Mouse (Mus musculus): ENCODE data around the gene Cage1. TPM values are rescaled to one million over a fixed set of nuclear protein-coding genes. Genes with fewer than 3 reads are reported as not detected.

Cage1 gene
- polyA plus RNA-seq, 2 experiments: 0.57 to 1.3 TPM

DNA sequence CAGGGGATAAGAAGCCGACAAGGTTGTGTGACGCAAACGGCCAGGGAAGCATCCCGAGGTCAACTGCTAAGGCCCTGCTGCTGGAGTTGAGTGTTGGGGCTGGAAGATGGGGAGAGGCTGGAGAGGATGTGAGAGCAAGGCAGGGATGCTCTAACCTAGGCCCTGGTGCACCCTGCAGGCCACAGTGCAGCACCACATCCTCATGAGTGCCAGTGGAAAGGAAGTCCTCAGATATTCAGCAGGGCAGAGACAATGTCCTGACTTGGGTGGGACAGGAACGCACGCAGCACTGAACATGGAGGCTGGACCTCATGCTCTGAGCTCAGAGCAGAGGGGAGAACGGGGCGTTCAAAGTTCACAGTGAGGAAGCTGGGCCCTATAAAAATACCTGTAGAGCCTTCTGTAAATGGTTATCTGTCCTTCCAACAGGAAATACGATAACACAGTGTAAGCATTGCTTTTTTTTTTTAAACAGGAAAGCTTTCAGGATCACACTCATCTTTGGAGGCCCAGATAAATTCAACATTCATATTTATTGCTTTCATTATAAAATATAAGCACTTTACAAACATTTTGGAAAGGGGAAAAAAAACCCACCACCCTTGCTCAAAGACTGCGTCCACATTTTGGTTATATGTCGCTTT, 65.9 kb downstream of the Cage1 start:
- Histone ChIP-seq H3K9ac (ENCODE audit: low read depth, low read length, severe bottlenecking) (no peak overlapping the region), H3K36me3 (ENCODE audit: control insufficient read depth, insufficient read depth, low read length) (peaks cover 9% of the 10 kb centered on the region), H3K4me1 (ENCODE audit: control insufficient read depth, insufficient read depth, low read length) (peaks cover 14% of the 10 kb centered on the region), H3K9me3 (ENCODE audit: control insufficient read depth, low read length) (no peaks in the 10 kb centered on the region), H3K4me3 (replicated peaks; ENCODE audit: low read length) (no peak overlapping the region), H3K27ac (replicated peaks; ENCODE audit: low read depth, low read length) (no peak overlapping the region), H3K4me2 (replicated peaks; ENCODE audit: low read depth, low read length, severe bottlenecking) (no peak overlapping the region), H3K27me3 (ENCODE audit: control insufficient read depth, insufficient read depth, low read length) (no peaks in the 10 kb centered on the region)
- ATAC-seq (ENCODE audit: low FRiP score, low read depth): no peak
- WGBS: 80% methylated on average over 11 of the region's 11 CpGs
- DNase-seq (ENCODE audit: low spot score): no peak
- no peak for TF ChIP-seq POLR2A (IDR thresholded peaks at IDR 0.05; ENCODE audit: borderline replicate concordance, extremely low read depth, insufficient read depth, insufficient read length)

DNA sequence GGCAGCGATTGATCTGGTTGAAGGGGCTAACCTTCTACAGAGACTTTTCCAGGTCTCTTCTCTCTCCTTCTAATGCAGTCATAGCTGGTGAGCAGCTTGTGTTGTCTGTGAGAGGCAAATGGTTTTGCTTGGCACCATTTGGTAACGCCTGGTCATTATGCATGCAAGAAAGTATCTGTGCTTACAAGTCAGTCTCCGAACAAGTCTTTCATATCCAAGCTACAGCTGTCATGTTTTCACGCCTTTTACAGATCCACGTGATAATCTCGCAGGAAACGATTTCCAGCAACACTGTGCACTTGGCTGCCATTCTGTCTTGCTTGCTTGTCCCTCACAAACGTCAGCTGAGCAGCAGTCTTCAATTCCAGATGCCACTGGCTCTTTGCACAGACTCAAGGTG, 66.9 kb downstream of the Cage1 start:
- no peaks in the 10 kb centered on the region for H3K9me3 ChIP-seq (ENCODE audit: control insufficient read depth, low read length)
- H3K4me3 ChIP-seq (replicated peaks; ENCODE audit: low read length): no peak overlapping the region
- no peak overlapping the region for H3K27ac ChIP-seq (replicated peaks; ENCODE audit: low read depth, low read length)
- no peak overlapping the region for H3K4me2 ChIP-seq (replicated peaks; ENCODE audit: low read depth, low read length, severe bottlenecking)
- peaks cover 14% of the 10 kb centered on the region for H3K4me1 ChIP-seq (ENCODE audit: control insufficient read depth, insufficient read depth, low read length)
- H3K9ac ChIP-seq (ENCODE audit: low read depth, low read length, severe bottlenecking): no peak overlapping the region
- no peak for ATAC-seq (ENCODE audit: low FRiP score, low read depth)
- H3K27me3 ChIP-seq (ENCODE audit: control insufficient read depth, insufficient read depth, low read length): no peaks in the 10 kb centered on the region
- H3K36me3 ChIP-seq (ENCODE audit: control insufficient read depth, insufficient read depth, low read length): peaks cover 4% of the 10 kb centered on the region; the same call in 1 of the 2 replicates
- DNase-seq (ENCODE audit: low spot score): no peak
- TF ChIP-seq POLR2A (IDR thresholded peaks at IDR 0.05; ENCODE audit: borderline replicate concordance, extremely low read depth, insufficient read depth, insufficient read length): no peak
- 51% methylated on average over 8 of the region's 8 CpGs for WGBS

DNA sequence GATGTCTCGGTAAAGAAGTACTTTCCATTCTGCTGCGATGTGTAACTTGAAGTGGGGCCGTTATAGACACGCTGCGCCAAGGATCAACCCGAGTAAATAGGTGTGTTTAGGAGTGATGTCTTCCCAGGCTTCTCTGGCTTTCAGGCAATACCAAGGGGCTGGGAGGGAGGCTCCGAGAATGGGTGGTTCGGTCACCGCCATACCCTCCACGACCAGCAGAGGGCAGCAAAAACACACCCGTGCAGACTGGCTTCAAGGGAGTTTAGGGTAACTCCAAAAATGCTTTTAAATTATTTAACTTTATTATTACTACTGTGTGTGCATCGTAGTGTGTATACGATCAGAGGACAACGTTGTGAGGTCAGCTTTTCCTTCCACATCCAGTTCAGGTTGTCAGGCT, 67.5 kb downstream of the Cage1 start:
- WGBS: 10% methylated on average over 14 of the region's 14 CpGs

DNA sequence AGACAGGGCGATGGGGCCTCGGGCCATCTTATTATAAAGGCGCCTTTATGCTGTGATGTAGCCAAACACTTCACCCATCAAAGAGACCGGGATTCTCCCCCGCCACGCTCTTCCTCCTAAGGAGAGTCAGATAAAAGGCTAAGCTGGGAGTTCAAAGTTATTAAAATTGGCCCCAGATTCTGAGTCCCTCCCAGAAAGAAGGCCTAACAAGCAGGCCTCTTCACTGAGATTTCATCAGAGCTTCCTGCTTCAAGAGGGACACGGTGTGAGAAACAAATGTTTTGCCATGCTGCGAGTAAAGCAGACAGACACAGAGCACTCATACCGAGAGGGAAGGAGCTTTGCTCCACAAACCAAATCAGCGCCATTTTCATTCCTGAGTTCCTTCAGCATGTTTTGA, 69.3 kb downstream of the Cage1 start:
- ATAC-seq (ENCODE audit: low FRiP score, low read depth) (no peak), DNase-seq (ENCODE audit: low spot score) (no peak)
- TF ChIP-seq POLR2A (IDR thresholded peaks at IDR 0.05; ENCODE audit: borderline replicate concordance, extremely low read depth, insufficient read depth, insufficient read length): no peak
- 53% methylated on average over 10 of the region's 10 CpGs for WGBS
- Histone ChIP-seq H3K4me2 (replicated peaks; ENCODE audit: low read depth, low read length, severe bottlenecking) (no peak overlapping the region), H3K4me1 (ENCODE audit: control insufficient read depth, insufficient read depth, low read length) (peaks cover 22% of the 10 kb centered on the region), H3K27ac (replicated peaks; ENCODE audit: low read depth, low read length) (no peak overlapping the region), H3K27me3 (ENCODE audit: control insufficient read depth, insufficient read depth, low read length) (no peaks in the 10 kb centered on the region), H3K9ac (ENCODE audit: low read depth, low read length, severe bottlenecking) (no peak overlapping the region), H3K4me3 (replicated peaks; ENCODE audit: low read length) (no peak overlapping the region), H3K36me3 (ENCODE audit: control insufficient read depth, insufficient read depth, low read length) (peaks cover 4% of the 10 kb centered on the region; the same call in 1 of the 2 replicates), H3K9me3 (ENCODE audit: control insufficient read depth, low read length) (no peaks in the 10 kb centered on the region)

More for the DNA sequence above, 67.5 kb downstream of the Cage1 start:
- no peak overlapping the region for H3K9ac ChIP-seq (ENCODE audit: low read depth, low read length, severe bottlenecking)
- ATAC-seq (ENCODE audit: low FRiP score, low read depth) (0 out of 2 replicates have a peak, but pooled peaks have one; percentile 5), DNase-seq (ENCODE audit: low spot score) (peak; percentile 81)
- H3K9me3 ChIP-seq (ENCODE audit: control insufficient read depth, low read length): no peaks in the 10 kb centered on the region
- no peak overlapping the region for H3K27ac ChIP-seq (replicated peaks; ENCODE audit: low read depth, low read length)
- H3K27me3 ChIP-seq (ENCODE audit: control insufficient read depth, insufficient read depth, low read length): no peaks in the 10 kb centered on the region
- no peak overlapping the region for H3K4me3 ChIP-seq (replicated peaks; ENCODE audit: low read length)
- H3K4me2 ChIP-seq (replicated peaks; ENCODE audit: low read depth, low read length, severe bottlenecking): no peak overlapping the region
- TF ChIP-seq POLR2A (IDR thresholded peaks at IDR 0.05; ENCODE audit: borderline replicate concordance, extremely low read depth, insufficient read depth, insufficient read length): no peak
- H3K36me3 ChIP-seq (ENCODE audit: control insufficient read depth, insufficient read depth, low read length): peaks cover 4% of the 10 kb centered on the region; the same call in 1 of the 2 replicates
- peaks cover 19% of the 10 kb centered on the region for H3K4me1 ChIP-seq (ENCODE audit: control insufficient read depth, insufficient read depth, low read length)

DNA sequence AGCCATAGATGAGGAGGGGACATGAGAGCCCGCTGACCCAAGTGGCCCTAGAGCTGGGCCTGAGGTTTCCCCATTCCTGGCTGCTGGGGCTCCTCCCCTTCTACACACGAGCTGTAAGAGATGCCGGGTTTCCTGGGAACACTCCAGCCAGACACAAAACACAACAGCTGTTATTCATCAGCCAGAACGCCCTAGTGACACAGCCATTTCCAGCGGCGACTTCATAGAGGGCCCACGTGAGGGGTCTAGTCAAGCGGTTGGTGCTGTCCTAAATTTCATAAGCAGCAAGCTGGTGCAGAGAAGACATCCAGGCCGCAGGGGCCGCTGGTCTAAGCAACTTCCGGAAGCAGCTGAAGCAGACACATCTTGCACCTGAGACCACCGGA, 69.8 kb downstream of the Cage1 start:
- no peak overlapping the region for H3K9ac ChIP-seq (ENCODE audit: low read depth, low read length, severe bottlenecking)
- WGBS: 20% methylated on average over 12 of the region's 12 CpGs

More for the DNA sequence above, 69.8 kb downstream of the Cage1 start:
- H3K4me1 ChIP-seq (ENCODE audit: control insufficient read depth, insufficient read depth, low read length): peaks cover 22% of the 10 kb centered on the region
- no peak for TF ChIP-seq POLR2A (IDR thresholded peaks at IDR 0.05; ENCODE audit: borderline replicate concordance, extremely low read depth, insufficient read depth, insufficient read length)
- H3K27me3 ChIP-seq (ENCODE audit: control insufficient read depth, insufficient read depth, low read length): no peaks in the 10 kb centered on the region
- ATAC-seq (ENCODE audit: low FRiP score, low read depth) (peak; percentile 60), DNase-seq (ENCODE audit: low spot score) (peak; percentile 68)
- H3K27ac ChIP-seq (replicated peaks; ENCODE audit: low read depth, low read length): 0 out of 2 replicates have a peak overlapping the region, but pooled peaks have one; percentile 8
- H3K36me3 ChIP-seq (ENCODE audit: control insufficient read depth, insufficient read depth, low read length): peaks cover 4% of the 10 kb centered on the region; the same call in 1 of the 2 replicates
- no peak overlapping the region; the same call in 1 of the 2 replicates for H3K4me2 ChIP-seq (replicated peaks; ENCODE audit: low read depth, low read length, severe bottlenecking)
- no peaks in the 10 kb centered on the region for H3K9me3 ChIP-seq (ENCODE audit: control insufficient read depth, low read length)
- H3K4me3 ChIP-seq (replicated peaks; ENCODE audit: low read length): no peak overlapping the region
